Mouse (Mus musculus) activated CD4-positive, CD25-positive, alpha-beta regulatory T cell (primary cell): ENCODE results near the gene Casp6. TPM values are rescaled to one million over a fixed set of nuclear protein-coding genes. Genes with fewer than 3 reads are reported as not detected.

Experiments used
- polyA plus RNA-seq, 2 experiments: library from polyadenylated mRNA; unstranded; fragments of 100-300 nt; shearing (Covaris generic); gene quantifications; one replicate each; pipeline ENCODE4 v1.2.1; 2017

Gene Casp6
- polyA plus RNA-seq: 10 to 100 TPM; 63.9 to 74.0 TPM

GRCm38 (mm10) chr3:129901271-129901809, at the start of gene Casp6:
Gene Casp6 (plus strand): TSS chr3:129901425.

GRCm38 (mm10) chr3:129878405-129879021, 22.7 kb upstream of the Casp6 start, which contains the start of gene Pla2g12a:
Gene Pla2g12a (plus strand): TSS chr3:129878606.

Other genes starting within 250 kb of the Casp6 start
- 1 to 10 TPM in 1 of 2 experiments, under 1 TPM in 1; 0.32 to 1.6 TPM for gene Egf, start 146.1 kb upstream of the Casp6 start, polyA plus RNA-seq
- under 1 TPM in 1 of 2 experiments, not detected in 1; 0.31 TPM for gene Lrit3, start 97.4 kb upstream of the Casp6 start, polyA plus RNA-seq
- gene Rrh, start 78.8 kb upstream of the Casp6 start, polyA plus RNA-seq: not detected
- gene Gar1, start 70.0 kb upstream of the Casp6 start, polyA plus RNA-seq: 100 to 1,000 TPM in 1 of 2 experiments, 10 to 100 TPM in 1; 93.9 to 131 TPM
- under 1 TPM in 1 of 2 experiments, not detected in 1; 0.16 TPM for gene Cfi, start 65.5 kb upstream of the Casp6 start, polyA plus RNA-seq
- gene Pla2g12a, start 22.8 kb upstream of the Casp6 start, polyA plus RNA-seq: 10 to 100 TPM; 15.3 to 31.8 TPM
- gene Mcub, start 68.8 kb downstream of the Casp6 start, polyA plus RNA-seq: 10 to 100 TPM; 23.6 to 43.5 TPM
- gene Sec24b, start 160.1 kb downstream of the Casp6 start, polyA plus RNA-seq: 10 to 100 TPM; 35.1 to 52.6 TPM
- under 1 TPM in 1 of 2 experiments, not detected in 1; 0.39 TPM for gene Col25a1, start 230.1 kb downstream of the Casp6 start, polyA plus RNA-seq